Mouse (Mus musculus): ENCODE data around the gene Fam151b. TPM values are rescaled to one million over a fixed set of nuclear protein-coding genes. Genes with fewer than 3 reads are reported as not detected.

Fam151b gene
- polyA plus RNA-seq, 1 experiment from 2014 or later, result 0.22 TPM

- Histone ChIP-seq H3K4me1 (replicated peaks; ENCODE audit: insufficient read depth, low read length) (no peaks in the 10 kb centered on the region), H3K9me3 (replicated peaks; ENCODE audit: low read length) (no peaks in the 10 kb centered on the region), H3K36me3 (ENCODE audit: insufficient read depth, low read length) (peaks cover 23% of the 10 kb centered on the region; the same call in 1 of the 2 replicates), H3K4me2 (ENCODE audit: low read length) (no peak overlapping the region), H3K9ac (ENCODE audit: low read depth, low read length) (no peak overlapping the region), H3K27ac (no peak overlapping the region), H3K4me3 (replicated peaks; ENCODE audit: low read depth, low read length) (no peak overlapping the region), H3K27me3 (ENCODE audit: insufficient read depth, low read length) (no peaks in the 10 kb centered on the region)
- WGBS, result 84% methylated on average over 12 of the region's 12 CpGs
- DNase-seq (ENCODE audit: low spot score) (no peak), ATAC-seq (replicated peaks; ENCODE audit: low FRiP score, low read depth) (no peak)
- TF ChIP-seq CTCF (IDR thresholded peaks at IDR 0.05; ENCODE audit: low read depth), result no peak
These were observed 21.1 kb upstream of the Fam151b start for GRCm38 (mm10) chr13:92504871-92505270.

DNA sequence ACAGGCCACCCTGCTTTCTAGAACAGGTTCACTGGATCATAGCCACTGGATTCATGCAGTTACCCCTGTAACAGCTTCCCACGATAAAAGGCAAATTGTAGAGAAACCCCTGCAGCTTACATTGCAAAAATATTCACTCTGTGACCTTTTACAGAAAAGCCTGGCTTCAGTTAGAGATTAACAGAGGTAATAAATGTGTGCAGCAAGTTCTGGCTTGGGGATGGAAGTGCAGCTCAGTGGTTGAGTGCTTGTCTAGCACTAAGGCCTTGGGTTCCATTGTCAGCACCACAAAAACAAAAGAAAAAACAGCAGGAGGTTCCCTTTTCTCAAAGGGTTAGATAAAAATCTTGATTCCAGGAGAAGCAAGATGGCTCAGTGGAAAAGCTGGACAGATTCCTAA is 8.1 kb upstream of the Fam151b start:
- ATAC-seq (replicated peaks; ENCODE audit: low FRiP score, low read depth) (no peak), DNase-seq (ENCODE audit: low spot score) (no peak)
- Histone ChIP-seq H3K4me3 (replicated peaks; ENCODE audit: low read depth, low read length) (no peak overlapping the region), H3K9me3 (replicated peaks; ENCODE audit: low read length) (no peaks in the 10 kb centered on the region), H3K27me3 (ENCODE audit: insufficient read depth, low read length) (no peaks in the 10 kb centered on the region), H3K4me2 (ENCODE audit: low read length) (no peak overlapping the region), H3K9ac (ENCODE audit: low read depth, low read length) (no peak overlapping the region), H3K4me1 (replicated peaks; ENCODE audit: insufficient read depth, low read length) (no peaks in the 10 kb centered on the region), H3K27ac (no peak overlapping the region), H3K36me3 (ENCODE audit: insufficient read depth, low read length) (peaks cover 13% of the 10 kb centered on the region; the same call in 1 of the 2 replicates)
- WGBS, result 69% methylated on average over 1 of the region's 1 CpGs
- TF ChIP-seq CTCF (IDR thresholded peaks at IDR 0.05; ENCODE audit: low read depth), result no peak

- no peak for ATAC-seq (replicated peaks; ENCODE audit: low FRiP score, low read depth)
These were observed 7.0 kb upstream of the Fam151b start for GRCm38 (mm10) chr13:92490817-92491216.

GRCm38 (mm10) chr13:92483348-92483747 is 467 bp downstream of the Fam151b start:
- Histone ChIP-seq H3K36me3 (ENCODE audit: insufficient read depth, low read length) (no peaks in the 10 kb centered on the region), H3K4me1 (replicated peaks; ENCODE audit: insufficient read depth, low read length) (no peaks in the 10 kb centered on the region), H3K27me3 (ENCODE audit: insufficient read depth, low read length) (no peaks in the 10 kb centered on the region), H3K4me2 (ENCODE audit: low read length) (peak overlapping the region; percentile 63), H3K9me3 (replicated peaks; ENCODE audit: low read length) (no peaks in the 10 kb centered on the region), H3K4me3 (replicated peaks; ENCODE audit: low read depth, low read length) (peak overlapping the region; percentile 43), H3K9ac (ENCODE audit: low read depth, low read length) (no peak overlapping the region), H3K27ac (no peak overlapping the region)
- ATAC-seq (replicated peaks; ENCODE audit: low FRiP score, low read depth) (peak; percentile 79), DNase-seq (ENCODE audit: low spot score) (peak; percentile 82)
- peak; percentile 86 for TF ChIP-seq CTCF (IDR thresholded peaks at IDR 0.05; ENCODE audit: low read depth)
- 9% methylated on average over 3 of the region's 3 CpGs for WGBS

More at GRCm38 (mm10) chr13:92490817-92491216, 7.0 kb upstream of the Fam151b start:
- H3K27ac ChIP-seq, result no peak overlapping the region
- H3K4me1 ChIP-seq (replicated peaks; ENCODE audit: insufficient read depth, low read length), result no peaks in the 10 kb centered on the region
- 71% methylated on average over 4 of the region's 4 CpGs for WGBS
- no peak overlapping the region for H3K9ac ChIP-seq (ENCODE audit: low read depth, low read length)
- no peak for TF ChIP-seq CTCF (IDR thresholded peaks at IDR 0.05; ENCODE audit: low read depth)
- no peak overlapping the region for H3K4me2 ChIP-seq (ENCODE audit: low read length)
- H3K36me3 ChIP-seq (ENCODE audit: insufficient read depth, low read length), result peaks cover 11% of the 10 kb centered on the region; the same call in 1 of the 2 replicates
- no peak overlapping the region for H3K4me3 ChIP-seq (replicated peaks; ENCODE audit: low read depth, low read length)
- no peaks in the 10 kb centered on the region for H3K27me3 ChIP-seq (ENCODE audit: insufficient read depth, low read length)
- no peaks in the 10 kb centered on the region for H3K9me3 ChIP-seq (replicated peaks; ENCODE audit: low read length)
- DNase-seq (ENCODE audit: low spot score), result no peak

- no peak overlapping the region for H3K4me2 ChIP-seq (ENCODE audit: low read length)
These were observed 13.7 kb downstream of the Fam151b start for GRCm38 (mm10) chr13:92470151-92470550.

DNA sequence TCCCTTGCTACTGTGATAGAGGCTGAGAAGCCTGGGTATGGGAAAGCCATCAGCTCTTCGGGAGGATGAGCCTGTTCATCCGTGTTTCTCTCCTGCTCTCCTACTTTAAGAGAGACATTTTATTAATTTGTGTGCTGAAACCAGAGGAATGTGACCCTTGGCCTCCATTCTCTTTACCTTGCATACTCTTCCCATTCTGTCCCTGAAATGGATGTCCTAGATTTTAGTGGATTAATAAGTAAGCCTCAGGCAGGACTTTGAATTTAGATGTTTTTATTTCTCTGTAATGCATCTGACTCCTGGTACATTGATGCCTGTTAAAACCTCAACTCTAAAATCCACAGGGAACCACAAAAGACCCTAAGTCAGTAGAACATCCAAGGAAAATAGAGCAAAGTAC is 14.4 kb downstream of the Fam151b start:
- Histone ChIP-seq H3K27ac (peak overlapping the region; percentile 36; the same call in 1 of the 2 replicates), H3K4me2 (ENCODE audit: low read length) (no peak overlapping the region), H3K9ac (ENCODE audit: low read depth, low read length) (no peak overlapping the region), H3K9me3 (replicated peaks; ENCODE audit: low read length) (no peaks in the 10 kb centered on the region), H3K4me1 (replicated peaks; ENCODE audit: insufficient read depth, low read length) (no peaks in the 10 kb centered on the region), H3K4me3 (replicated peaks; ENCODE audit: low read depth, low read length) (no peak overlapping the region), H3K36me3 (ENCODE audit: insufficient read depth, low read length) (no peaks in the 10 kb centered on the region), H3K27me3 (ENCODE audit: insufficient read depth, low read length) (no peaks in the 10 kb centered on the region)
- DNase-seq (ENCODE audit: low spot score) (no peak), ATAC-seq (replicated peaks; ENCODE audit: low FRiP score, low read depth) (no peak; the same call in 1 of the 2 replicates)
- no peak for TF ChIP-seq CTCF (IDR thresholded peaks at IDR 0.05; ENCODE audit: low read depth)
- 50% methylated on average over 2 of the region's 2 CpGs for WGBS

More at GRCm38 (mm10) chr13:92470151-92470550, 13.7 kb downstream of the Fam151b start:
- WGBS, result 71% methylated on average over 2 of the region's 2 CpGs
- no peaks in the 10 kb centered on the region for H3K27me3 ChIP-seq (ENCODE audit: insufficient read depth, low read length)
- H3K9me3 ChIP-seq (replicated peaks; ENCODE audit: low read length), result no peaks in the 10 kb centered on the region
- no peak overlapping the region for H3K4me3 ChIP-seq (replicated peaks; ENCODE audit: low read depth, low read length)
- no peak overlapping the region for H3K9ac ChIP-seq (ENCODE audit: low read depth, low read length)
- DNase-seq (ENCODE audit: low spot score), result no peak
- no peak overlapping the region for H3K27ac ChIP-seq
- no peak for TF ChIP-seq CTCF (IDR thresholded peaks at IDR 0.05; ENCODE audit: low read depth)
- no peaks in the 10 kb centered on the region for H3K36me3 ChIP-seq (ENCODE audit: insufficient read depth, low read length)
- ATAC-seq (replicated peaks; ENCODE audit: low FRiP score, low read depth), result no peak
- no peaks in the 10 kb centered on the region for H3K4me1 ChIP-seq (replicated peaks; ENCODE audit: insufficient read depth, low read length)

GRCm38 (mm10) chr13:92467891-92468290 is 15.9 kb downstream of the Fam151b start:
- H3K36me3 ChIP-seq (ENCODE audit: insufficient read depth, low read length), result no peaks in the 10 kb centered on the region
- H3K27me3 ChIP-seq (ENCODE audit: insufficient read depth, low read length), result no peaks in the 10 kb centered on the region
- DNase-seq (ENCODE audit: low spot score) (no peak), ATAC-seq (replicated peaks; ENCODE audit: low FRiP score, low read depth) (no peak)
- TF ChIP-seq CTCF (IDR thresholded peaks at IDR 0.05; ENCODE audit: low read depth), result peak; percentile 22; the same call in 1 of the 2 replicates
- no peak overlapping the region for H3K9ac ChIP-seq (ENCODE audit: low read depth, low read length)
- no peak overlapping the region for H3K4me3 ChIP-seq (replicated peaks; ENCODE audit: low read depth, low read length)
- H3K4me1 ChIP-seq (replicated peaks; ENCODE audit: insufficient read depth, low read length), result no peaks in the 10 kb centered on the region
- H3K27ac ChIP-seq, result no peak overlapping the region
- no peaks in the 10 kb centered on the region for H3K9me3 ChIP-seq (replicated peaks; ENCODE audit: low read length)
- no peak overlapping the region for H3K4me2 ChIP-seq (ENCODE audit: low read length)
- 74% methylated on average over 9 of the region's 9 CpGs for WGBS
